In genomic region chr5:90922958-90923357, GRCm38 (mm10) we compare ENCODE assay signal across 32 mouse cellular contexts. TPM values are rescaled to one million over a fixed set of nuclear protein-coding genes. Genes with fewer than 3 reads are reported as not detected.
A peak's percentile ranks its signal among the peaks of the same experiment; 100 is the strongest.
DNase-seq lines count a peak whose midpoint lies in the region; TF ChIP-seq lines count a peak whose summit lies in the region.
"Had no signal": no experiment of that assay in that cellular context is flagged by ENCODE, and none has a peak within 500 bp of the region (broad histone marks: within the 10 kb centered on the region; RNA-seq: fewer than 3 reads in every experiment).

No protein-coding gene starts in this region.

- H3K4me1 ChIP-seq in ES-Bruce4 (ENCODE audit: control insufficient read depth, insufficient read depth, low read length), result no peaks in the 10 kb centered on the region
- H3K4me1 ChIP-seq: embryonic facial prominence, embryonic 10.5 days; embryonic facial prominence, embryonic 13.5 days; forebrain, embryonic 10.5 days; forebrain, embryonic 13.5 days; hindbrain, embryonic 12.5 days had no signal

- TF ChIP-seq POLR2A in ES-Bruce4 (IDR thresholded peaks at IDR 0.05; ENCODE audit: insufficient read depth, low read length), result no peak

- H3K9me3 ChIP-seq in ES-Bruce4 (replicated peaks; ENCODE audit: control insufficient read depth, insufficient read depth, low read length, poor library complexity, severe bottlenecking), result no peaks in the 10 kb centered on the region; the same call in 1 of the 2 replicates
- H3K9me3 ChIP-seq: embryonic facial prominence, embryonic 10.5 days; embryonic facial prominence, embryonic 13.5 days; forebrain, embryonic 10.5 days; forebrain, embryonic 13.5 days; hindbrain, embryonic 12.5 days had no signal

- no peak for TF ChIP-seq CTCF in ES-Bruce4 (IDR thresholded peaks at IDR 0.05; ENCODE audit: low read depth, low read length)

- no peak overlapping the region for H3K4me3 ChIP-seq in ES-Bruce4 (ENCODE audit: low read depth, low read length)
- H3K4me3 ChIP-seq: embryonic facial prominence, embryonic 10.5 days; embryonic facial prominence, embryonic 13.5 days; erythroblast, embryonic 14.5 days; forebrain, embryonic 10.5 days; forebrain, embryonic 13.5 days; hindbrain, embryonic 12.5 days had no signal

- 0 out of 2 replicates have a peak, but pooled peaks have one; percentile 46 for TF ChIP-seq EP300 in ES-Bruce4 (IDR thresholded peaks at IDR 0.05; ENCODE audit: insufficient read depth, low read depth, low read length)

- peak; percentile 32 for DNase-seq in lung, postnatal 25 days (ENCODE audit: low spot score)
- no peak for DNase-seq in lung, postnatal 10 days
- DNase-seq in urinary bladder, adult 18-20 months (ENCODE audit: low spot score in 2 of 2), result peak; percentile 8 to 54
- no peak for DNase-seq in urinary bladder, adult 2 months (ENCODE audit: low spot score)
- peak; percentile 88 for DNase-seq in fat pad, adult 2 months (ENCODE audit: extremely low read depth, low read depth, low spot score)
- no peak for DNase-seq in right cerebral cortex, postnatal 36 days (ENCODE audit: low spot score in 2 of 2)
- no peak for DNase-seq in kidney, adult 18-20 months
- DNase-seq: adrenal gland, adult 8-10 months; adrenal gland, postnatal 25 days; cerebellum, adult 11-12 months; cerebellum, adult 8-10 months; cerebellum, postnatal 10 days; cerebellum, postnatal 36 days; embryo, embryonic 11 days; gastrocnemius, postnatal 10 days; gastrocnemius, postnatal 36 days; heart, adult 11 months had no signal

- H3K27ac ChIP-seq in ES-Bruce4 (ENCODE audit: insufficient read depth, low read length), result no peak overlapping the region
- H3K27ac ChIP-seq: embryonic facial prominence, embryonic 10.5 days; embryonic facial prominence, embryonic 13.5 days; forebrain, embryonic 10.5 days; forebrain, embryonic 13.5 days; hindbrain, embryonic 12.5 days had no signal

- H3K36me3 ChIP-seq in ES-Bruce4 (ENCODE audit: control insufficient read depth, insufficient read depth, low read length, poor library complexity, severe bottlenecking), result no peaks in the 10 kb centered on the region
- H3K36me3 ChIP-seq: embryonic facial prominence, embryonic 10.5 days; embryonic facial prominence, embryonic 13.5 days; forebrain, embryonic 10.5 days; hindbrain, embryonic 12.5 days had no signal

- no peak overlapping the region for H3K9ac ChIP-seq in ES-Bruce4 (ENCODE audit: low read depth, poor library complexity, severe bottlenecking)
- H3K9ac ChIP-seq: embryonic facial prominence, embryonic 13.5 days; forebrain, embryonic 13.5 days; hindbrain, embryonic 12.5 days had no signal

- H3K27me3 ChIP-seq in ES-Bruce4 (ENCODE audit: control insufficient read depth, insufficient read depth, low read length, poor library complexity, severe bottlenecking), result no peaks in the 10 kb centered on the region
- H3K27me3 ChIP-seq: embryonic facial prominence, embryonic 13.5 days; forebrain, embryonic 13.5 days; hindbrain, embryonic 12.5 days had no signal

RNA-seq across cellular contexts. Expression of gene Mthfd2l, which starts 8.0 kb away (rescaled TPM):
- 25.9 and 32.4 TPM in 2 replicates for polyA plus RNA-seq in urinary bladder, adult 2 months (2012; rRNA removed)
- polyA plus RNA-seq in ES-Bruce4 (2011; ENCODE audit: insufficient read depth, insufficient read length, low read depth, missing spikeins), result 9.8 TPM in 2 replicates

RNA-seq across cellular contexts. Expression of gene Cxcl2, which starts 19.3 kb away (rescaled TPM):
- 0.37 TPM in 1 of 2 replicates, not detected in the other for polyA plus RNA-seq in urinary bladder, adult 2 months (2012; rRNA removed)
- polyA plus RNA-seq in ES-Bruce4 (2011; ENCODE audit: insufficient read depth, insufficient read length, low read depth, missing spikeins), result not detected in 2 replicates
- polyA plus RNA-seq: activated CD4-positive, CD25-positive, alpha-beta regulatory T cell, adult 4 months; brain, embryonic 14.5 days; C2C12; cortical plate, adult 2 months; embryonic facial prominence, embryonic 10.5 days; embryonic facial prominence, embryonic 13.5 days; forebrain, embryonic 10.5 days; forebrain, embryonic 13.5 days; forebrain, embryonic 16.5 days; heart, embryonic 11.5 days; heart, postnatal 0 days; hindbrain, embryonic 12.5 days had no signal

RNA-seq across cellular contexts. Expression of gene Cxcl1, which starts 31.9 kb away (rescaled TPM):
- polyA plus RNA-seq in urinary bladder, adult 2 months (2012; rRNA removed), result 1.1 and 1.4 TPM in 2 replicates
- polyA plus RNA-seq in ES-Bruce4 (2011; ENCODE audit: insufficient read depth, insufficient read length, low read depth, missing spikeins), result not detected in 2 replicates
- polyA plus RNA-seq: activated CD4-positive, CD25-positive, alpha-beta regulatory T cell, adult 4 months; CD4-positive, CD25-positive, alpha-beta regulatory T cell, adult 4 months; erythroblast, embryonic 14.5 days; forebrain, embryonic 10.5 days; forebrain, embryonic 13.5 days; forebrain, embryonic 16.5 days had no signal

Comparison
In these comparisons a context has a peak if more than half of its experiments do, and no peak if none do; other contexts are left out.
1. DNase-seq: peak in lung, postnatal 25 days (single experiment), urinary bladder, adult 18-20 months (2 of 2) and fat pad, adult 2 months (single experiment); none in lung, postnatal 10 days (single experiment), urinary bladder, adult 2 months (single experiment), right cerebral cortex, postnatal 36 days (0 of 2) and kidney, adult 18-20 months (single experiment).